Mouse (Mus musculus) testis, adult 2 months (tissue): ENCODE data around the gene Mis18a. TPM values are rescaled to one million over a fixed set of nuclear protein-coding genes. Genes with fewer than 3 reads are reported as not detected.

Experiments
- H3K27ac ChIP-seq: fragments of 200-500 bp; 2 replicates; pipeline ENCODE4 v1.5.1; 2012; ENCODE audit warnings: low read depth, low read length; ENCODE audit not compliant: control insufficient read depth, insufficient read depth
- H3K27me3 ChIP-seq: fragments of 200-500 bp; 2 replicates; pipeline ENCODE4 v1.6.1; 2012; ENCODE audit warnings: mild to moderate bottlenecking, low read length, moderate library complexity; ENCODE audit not compliant: control insufficient read depth, insufficient read depth
- H3K36me3 ChIP-seq: fragments of 200-500 bp; 2 replicates; pipeline ENCODE4 v1.6.1; 2012; ENCODE audit warnings: mild to moderate bottlenecking, low read length; ENCODE audit not compliant: control insufficient read depth, insufficient read depth
- H3K4me1 ChIP-seq: fragments of 200-500 bp; 2 replicates; pipeline ENCODE4 v1.6.1; 2012; ENCODE audit warnings: low read length; ENCODE audit not compliant: control insufficient read depth, insufficient read depth
- H3K4me3 ChIP-seq: fragments of 200-500 bp; 2 replicates; pipeline ENCODE4 v1.5.1; 2012; ENCODE audit warnings: low read depth, mild to moderate bottlenecking, low read length, moderate library complexity, mixed read lengths; ENCODE audit not compliant: control insufficient read depth
- CTCF ChIP-seq: fragments of 200-500 bp; IDR thresholded peaks from 2 replicates; pipeline ENCODE4 v1.5.1; 2012; ENCODE audit warnings: low read depth, mild to moderate bottlenecking, inconsistent platforms, low read length, moderate library complexity; ENCODE audit not compliant: control insufficient read depth, insufficient read depth, insufficient replicate concordance
- POLR2A ChIP-seq: fragments of 200-500 bp; IDR thresholded peaks from 2 replicates; pipeline ENCODE4 v1.6.1; 2012; ENCODE audit warnings: low read depth, mild to moderate bottlenecking, inconsistent platforms, low read length, moderate library complexity; ENCODE audit not compliant: control insufficient read depth
- polyA plus RNA-seq: library from polyadenylated mRNA; depleted of rRNA; stranded (reverse); fragments of >200 nt; gene quantifications from 2 replicates; pipeline ENCODE4 v1.2.3, GENCODE M21; 2012; rRNA removed

The Mis18a gene
- 16.8 and 18.6 TPM in 2 replicates for polyA plus RNA-seq

DNA sequence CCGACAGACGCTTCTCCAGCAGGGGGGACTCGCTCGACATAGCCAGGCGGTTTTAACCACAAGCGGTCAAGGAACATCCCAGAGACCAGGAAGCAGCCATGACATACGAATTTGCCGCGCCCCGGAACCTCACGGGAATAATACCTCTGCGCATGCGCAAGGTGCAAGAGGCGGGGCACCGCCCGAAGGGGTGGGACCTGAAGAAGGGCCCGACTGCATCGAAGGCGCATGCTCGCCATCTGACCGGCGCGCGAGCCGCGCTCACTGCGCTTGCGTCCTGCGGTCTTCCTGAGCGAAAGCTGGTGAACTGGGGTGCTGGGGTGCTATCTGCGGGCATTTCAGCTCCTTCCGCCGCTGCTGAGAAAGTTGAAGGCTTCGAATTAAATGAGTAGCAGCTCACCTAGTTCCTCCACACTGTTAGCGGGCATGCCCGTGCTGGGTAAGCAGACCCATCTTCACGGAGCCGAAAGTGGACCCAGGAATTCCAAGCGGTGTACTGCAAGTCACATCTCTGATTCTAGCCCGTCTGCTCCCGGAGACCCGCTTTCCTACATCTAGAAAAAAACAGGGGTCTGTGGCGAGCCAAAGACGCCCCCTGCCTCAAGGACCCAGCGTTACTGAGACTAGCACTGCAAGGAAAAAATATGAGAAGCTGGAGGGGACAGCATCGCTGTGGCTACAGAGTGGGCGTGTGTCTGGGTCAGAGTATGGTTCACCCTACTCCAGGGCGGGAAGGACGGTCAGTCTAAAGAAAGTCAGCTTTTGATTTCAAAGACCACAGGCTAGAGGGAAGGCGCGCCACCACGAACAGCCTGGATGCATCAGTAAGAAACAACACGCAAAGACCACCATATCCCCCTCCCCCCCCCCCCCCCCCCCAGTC, at the start of gene Mis18a:
Gene Mis18a, minus strand, starts transcription at position 172 of the 883 bp plus-strand sequence.
- Histone ChIP-seq H3K27ac (peak within 1 kb of the TSS; percentile 82), H3K36me3 (no peaks in the 10 kb centered on the region), H3K27me3 (no peaks in the 10 kb centered on the region), H3K4me1 (peaks cover 6% of the 10 kb centered on the region), H3K4me3 (peak within 1 kb of the TSS; percentile 92)
- TF ChIP-seq POLR2A (peak; percentile 83), CTCF (peak; percentile 5; the same call in 1 of the 2 replicates)

DNA sequence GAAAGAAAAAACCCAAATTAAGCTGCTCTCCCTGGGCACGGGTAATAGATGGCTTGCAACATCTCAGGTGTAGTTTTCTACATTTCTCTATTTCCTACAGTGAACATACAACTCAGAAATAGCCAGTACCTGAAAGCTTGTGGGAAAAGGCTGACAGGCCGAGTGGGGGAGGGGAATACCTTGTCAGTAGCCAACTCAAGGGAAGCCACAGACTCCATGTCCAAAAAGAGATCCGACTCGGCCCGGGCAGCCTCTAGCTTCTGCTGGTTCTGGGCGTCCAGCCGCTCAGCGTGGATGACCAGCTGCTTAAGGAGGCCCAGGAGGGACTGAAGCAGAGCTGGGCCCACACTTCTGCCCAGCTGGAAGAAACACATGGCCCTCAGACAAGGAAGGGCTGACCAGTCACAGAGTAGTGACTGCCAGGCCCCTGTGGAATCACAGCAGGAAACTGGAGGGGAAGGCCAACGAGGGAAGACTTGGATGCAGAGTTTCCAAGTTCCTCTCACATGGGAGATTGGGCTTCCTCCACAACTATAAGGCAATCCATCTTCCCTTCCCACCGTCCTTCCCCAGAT, 48.8 kb upstream of the Mis18a start:
- Histone ChIP-seq H3K27ac (no peak overlapping the region), H3K36me3 (peaks cover 5% of the 10 kb centered on the region), H3K27me3 (no peaks in the 10 kb centered on the region), H3K4me3 (no peak overlapping the region), H3K4me1 (no peaks in the 10 kb centered on the region)
- TF ChIP-seq POLR2A (no peak), CTCF (no peak)

GRCm38 (mm10) chr16:90774646-90775045, 47.4 kb upstream of the Mis18a start:
- TF ChIP-seq CTCF, result no peak
- no peak for TF ChIP-seq POLR2A
- Histone ChIP-seq H3K36me3 (peaks cover 5% of the 10 kb centered on the region), H3K27ac (no peak overlapping the region), H3K4me3 (no peak overlapping the region), H3K27me3 (no peaks in the 10 kb centered on the region), H3K4me1 (no peaks in the 10 kb centered on the region)

DNA sequence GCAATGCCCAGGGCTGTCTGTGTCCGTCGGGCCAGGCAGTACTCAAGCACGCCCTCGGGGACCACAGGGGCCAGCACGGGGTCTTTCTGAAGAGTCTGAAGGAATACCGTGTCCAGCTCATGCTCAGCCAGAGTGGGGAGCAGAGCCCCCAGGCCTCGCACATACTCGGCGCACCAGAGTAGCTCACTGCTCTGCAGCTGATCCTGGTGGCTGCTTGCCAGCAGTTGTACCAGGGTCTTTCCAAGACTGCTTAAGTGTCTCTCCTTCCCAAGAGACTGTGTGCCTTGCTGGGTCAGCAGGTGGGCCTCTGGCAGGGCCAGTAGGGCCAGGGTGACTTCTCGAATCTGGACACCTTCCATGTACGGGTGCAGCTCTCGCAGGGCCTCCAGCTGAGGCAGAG, 47.0 kb upstream of the Mis18a start:
- H3K4me3 ChIP-seq, result no peak overlapping the region
- TF ChIP-seq CTCF, result no peak
- no peak for TF ChIP-seq POLR2A
- H3K4me1 ChIP-seq, result no peaks in the 10 kb centered on the region
- peaks cover 5% of the 10 kb centered on the region for H3K36me3 ChIP-seq
- no peak overlapping the region for H3K27ac ChIP-seq
- H3K27me3 ChIP-seq, result no peaks in the 10 kb centered on the region

- Histone ChIP-seq H3K27ac (no peak overlapping the region), H3K4me1 (no peaks in the 10 kb centered on the region), H3K4me3 (no peak overlapping the region), H3K36me3 (peaks cover 3% of the 10 kb centered on the region), H3K27me3 (no peaks in the 10 kb centered on the region)
- no peak for TF ChIP-seq POLR2A
- TF ChIP-seq CTCF, result no peak
Observed at GRCm38 (mm10) chr16:90766919-90767454, 39.8 kb upstream of the Mis18a start.

DNA sequence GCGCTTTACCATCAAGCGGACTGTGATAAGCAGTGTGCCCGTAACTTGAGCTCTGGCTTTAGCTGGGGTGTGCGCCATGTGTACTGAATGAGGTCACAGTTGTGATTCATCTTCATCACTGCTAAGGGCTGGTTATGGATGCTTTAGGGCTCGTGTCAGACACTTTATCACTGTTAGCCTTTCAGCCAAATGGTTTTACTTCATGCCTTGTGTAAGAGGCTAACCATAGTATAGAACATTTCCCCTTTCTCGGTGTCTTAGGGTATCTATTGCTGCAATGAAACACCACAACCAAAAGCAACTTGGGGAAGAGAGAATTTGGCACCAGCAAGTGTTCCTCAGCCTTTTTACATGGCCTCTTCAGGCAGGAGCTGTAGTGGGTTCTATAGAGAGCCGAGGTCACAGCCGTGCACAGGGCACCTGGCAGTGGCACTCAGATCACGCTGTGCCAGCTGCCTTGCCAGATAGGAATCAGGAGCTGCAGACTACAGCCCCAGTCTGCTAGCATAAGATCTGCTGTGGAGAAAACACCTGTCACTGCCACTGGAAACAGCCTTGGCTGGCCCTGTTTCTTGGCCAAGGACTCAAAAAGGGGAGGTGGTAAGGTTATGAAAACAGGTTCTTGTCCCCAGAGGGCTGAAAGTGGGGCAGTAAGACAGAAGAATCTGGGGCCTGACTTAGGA, 38.1 kb upstream of the Mis18a start:
- H3K4me1 ChIP-seq, result no peaks in the 10 kb centered on the region; the same call in 1 of the 2 replicates
- no peak overlapping the region for H3K4me3 ChIP-seq
- H3K27ac ChIP-seq, result no peak overlapping the region
- no peak for TF ChIP-seq POLR2A
- TF ChIP-seq CTCF, result no peak
- H3K36me3 ChIP-seq, result peaks cover 4% of the 10 kb centered on the region
- no peaks in the 10 kb centered on the region for H3K27me3 ChIP-seq

- no peaks in the 10 kb centered on the region for H3K27me3 ChIP-seq
- peaks cover 7% of the 10 kb centered on the region for H3K36me3 ChIP-seq
- TF ChIP-seq CTCF (no peak), POLR2A (no peak)
- H3K4me3 ChIP-seq, result no peak overlapping the region
- H3K4me1 ChIP-seq, result no peaks in the 10 kb centered on the region; the same call in 1 of the 2 replicates
- 0 out of 2 replicates have a peak overlapping the region, but pooled peaks have one; percentile 3 for H3K27ac ChIP-seq
Observed at GRCm38 (mm10) chr16:90760515-90760914, 33.3 kb upstream of the Mis18a start.

DNA sequence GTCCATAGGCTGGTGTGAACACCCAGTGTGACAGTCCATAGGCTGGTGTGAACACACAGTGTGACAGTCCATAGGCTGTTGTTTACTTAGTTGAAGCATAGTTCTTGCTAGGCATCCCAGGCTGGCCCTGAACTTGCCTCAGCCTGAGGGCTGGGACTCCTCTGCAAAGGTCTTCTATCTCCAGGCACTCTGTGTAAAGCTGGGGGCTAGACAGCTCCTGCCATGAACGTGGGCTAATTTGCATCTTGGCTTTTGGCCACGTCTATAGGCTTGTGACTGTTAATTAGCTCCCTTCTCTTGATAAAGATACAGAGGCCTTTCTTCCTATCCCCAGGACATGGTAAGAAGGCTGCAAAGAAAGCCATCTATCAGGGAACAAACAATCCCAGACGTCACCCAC, 32.1 kb upstream of the Mis18a start:
- Histone ChIP-seq H3K36me3 (peaks cover 7% of the 10 kb centered on the region), H3K4me1 (no peaks in the 10 kb centered on the region; the same call in 1 of the 2 replicates), H3K27me3 (no peaks in the 10 kb centered on the region), H3K27ac (no peak overlapping the region), H3K4me3 (no peak overlapping the region)
- TF ChIP-seq POLR2A (no peak), CTCF (no peak)
